Mouse (Mus musculus): ENCODE results near the gene Mgll. TPM values are rescaled to one million over a fixed set of nuclear protein-coding genes. Genes with fewer than 3 reads are reported as not detected.

The Mgll gene
- polyA plus RNA-seq, 1 experiment = 28.7 TPM

DNA sequence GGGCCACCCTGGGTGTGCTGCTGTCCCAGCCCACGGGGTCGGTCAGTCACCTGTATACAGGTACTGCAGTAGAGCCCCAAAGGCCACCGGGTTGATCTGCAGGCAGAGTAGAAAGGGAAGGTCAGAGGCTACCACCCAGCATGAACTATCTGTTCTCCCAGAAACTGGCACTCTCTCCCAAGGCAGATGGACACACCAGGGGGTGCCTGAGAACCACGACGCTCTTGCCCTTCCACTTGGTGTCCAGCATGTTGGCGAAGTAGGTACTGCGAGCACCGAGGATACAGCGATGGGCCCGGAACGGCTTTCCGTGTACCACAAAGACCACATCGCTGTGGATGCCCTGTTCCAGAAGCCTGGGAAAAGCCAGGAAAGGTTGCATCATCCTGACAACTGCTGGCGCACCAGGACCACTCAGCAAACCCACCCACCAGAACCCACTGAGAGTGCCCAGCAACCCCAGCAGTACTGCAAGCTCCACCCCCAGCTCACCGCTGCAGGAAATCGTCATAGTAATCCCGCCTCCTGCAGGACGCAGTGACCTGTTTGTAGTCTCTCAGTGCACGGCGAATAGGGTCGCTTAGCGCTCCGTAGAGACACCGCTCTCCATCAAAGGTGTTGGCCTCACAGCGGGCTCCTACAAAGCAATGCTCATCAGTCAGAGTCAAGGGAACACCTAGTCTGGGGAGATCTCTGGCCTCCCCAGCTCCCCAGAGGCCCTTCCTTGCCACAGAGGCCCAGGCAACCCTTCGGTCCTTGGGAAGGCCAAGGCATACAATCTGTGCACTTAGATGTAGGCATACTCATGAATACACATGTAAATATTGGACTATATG is 115.1 kb downstream of the Mgll start:
- H3K36me3 ChIP-seq (ENCODE audit: control insufficient read depth) = peaks cover 65% of the 10 kb centered on the region
- H3K4me1 ChIP-seq (ENCODE audit: control insufficient read depth) = peaks cover 92% of the 10 kb centered on the region
- TF ChIP-seq TAL1 (IDR thresholded peaks at IDR 0.05; ENCODE audit: low read length) = no peak
- TF ChIP-seq GATA1 (IDR thresholded peaks at IDR 0.05; ENCODE audit: low read length) = no peak
- peak overlapping the region; percentile 87 for H3K4me3 ChIP-seq (replicated peaks)
- H3K27me3 ChIP-seq (ENCODE audit: control insufficient read depth) = peaks cover 4% of the 10 kb centered on the region; the same call in 1 of the 2 replicates
- no peaks in the 10 kb centered on the region for H3K9me3 ChIP-seq (ENCODE audit: control insufficient read depth, low read length)

- peaks cover 85% of the 10 kb centered on the region for H3K4me1 ChIP-seq (ENCODE audit: control insufficient read depth)
- H3K36me3 ChIP-seq (ENCODE audit: control insufficient read depth) = peaks cover 57% of the 10 kb centered on the region
- H3K4me3 ChIP-seq (replicated peaks) = peak overlapping the region; percentile 87
- TF ChIP-seq TAL1 (IDR thresholded peaks at IDR 0.05; ENCODE audit: low read length) (no peak), GATA1 (IDR thresholded peaks at IDR 0.05; ENCODE audit: low read length) (no peak)
- peaks cover 6% of the 10 kb centered on the region for H3K27me3 ChIP-seq (ENCODE audit: control insufficient read depth)
- H3K9me3 ChIP-seq (ENCODE audit: control insufficient read depth, low read length) = no peaks in the 10 kb centered on the region
Observed at GRCm38 (mm10) chr6:88840211-88840610, 116.0 kb downstream of the Mgll start.

DNA sequence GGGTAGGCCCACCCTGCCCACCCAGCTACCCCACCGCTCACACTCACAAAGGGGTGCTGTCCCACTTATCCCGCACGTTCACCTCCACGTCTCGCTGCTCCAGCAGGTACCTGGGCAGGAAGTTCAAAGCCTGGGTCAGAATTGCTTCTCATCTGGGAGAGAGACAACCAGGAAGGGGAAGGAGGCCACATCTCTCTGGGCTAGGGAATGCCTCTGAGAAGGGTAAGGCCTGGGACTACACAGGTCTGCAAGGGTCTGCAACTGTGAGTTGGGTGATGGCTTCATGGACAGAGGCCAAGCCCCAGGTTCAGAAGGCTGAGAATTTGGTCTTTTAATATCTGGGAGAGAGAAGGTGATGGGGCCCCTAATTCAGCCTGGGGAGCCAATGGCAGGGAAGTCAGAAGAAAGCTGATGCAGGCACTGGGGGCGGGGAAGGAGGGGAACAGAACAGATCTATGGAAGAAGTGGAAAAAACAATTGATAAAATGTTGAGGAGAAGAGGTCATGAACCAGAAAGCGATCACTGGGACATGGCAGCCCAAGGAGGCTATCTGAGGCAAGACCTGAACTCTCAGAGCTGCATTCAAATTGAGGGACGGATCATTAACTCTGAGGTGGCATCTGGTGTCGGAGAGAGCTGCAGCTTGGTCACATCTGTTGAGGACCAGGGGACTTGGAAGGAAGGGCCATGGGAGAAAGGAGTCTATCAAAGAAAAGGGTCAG is 116.7 kb downstream of the Mgll start:
- Histone ChIP-seq H3K4me3 (replicated peaks) (peak overlapping the region; percentile 87), H3K27me3 (ENCODE audit: control insufficient read depth) (peaks cover 8% of the 10 kb centered on the region), H3K9me3 (ENCODE audit: control insufficient read depth, low read length) (no peaks in the 10 kb centered on the region), H3K4me1 (ENCODE audit: control insufficient read depth) (peaks cover 78% of the 10 kb centered on the region), H3K36me3 (ENCODE audit: control insufficient read depth) (peaks cover 49% of the 10 kb centered on the region)
- TF ChIP-seq TAL1 (IDR thresholded peaks at IDR 0.05; ENCODE audit: low read length) (no peak), GATA1 (IDR thresholded peaks at IDR 0.05; ENCODE audit: low read length) (no peak)

DNA sequence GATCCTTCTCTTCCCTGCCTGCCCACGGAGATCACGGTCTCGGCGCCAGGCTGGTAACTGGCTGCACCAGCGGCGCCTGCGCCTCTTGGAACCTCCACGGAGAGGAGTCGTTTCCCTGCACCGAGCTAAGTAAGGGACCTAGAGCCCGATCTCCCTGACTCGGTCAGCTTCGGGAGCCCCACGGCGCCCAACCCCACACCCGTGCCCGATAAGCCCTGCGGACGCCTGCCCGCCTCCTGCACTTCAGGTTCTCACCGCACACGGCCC is 117.2 kb downstream of the Mgll start:
- Histone ChIP-seq H3K4me1 (ENCODE audit: control insufficient read depth) (peaks cover 73% of the 10 kb centered on the region), H3K27me3 (ENCODE audit: control insufficient read depth) (peaks cover 12% of the 10 kb centered on the region), H3K9me3 (ENCODE audit: control insufficient read depth, low read length) (no peaks in the 10 kb centered on the region), H3K36me3 (ENCODE audit: control insufficient read depth) (peaks cover 44% of the 10 kb centered on the region), H3K4me3 (replicated peaks) (peak overlapping the region; percentile 87)
- TF ChIP-seq TAL1 (IDR thresholded peaks at IDR 0.05; ENCODE audit: low read length) (no peak), GATA1 (IDR thresholded peaks at IDR 0.05; ENCODE audit: low read length) (no peak)

DNA sequence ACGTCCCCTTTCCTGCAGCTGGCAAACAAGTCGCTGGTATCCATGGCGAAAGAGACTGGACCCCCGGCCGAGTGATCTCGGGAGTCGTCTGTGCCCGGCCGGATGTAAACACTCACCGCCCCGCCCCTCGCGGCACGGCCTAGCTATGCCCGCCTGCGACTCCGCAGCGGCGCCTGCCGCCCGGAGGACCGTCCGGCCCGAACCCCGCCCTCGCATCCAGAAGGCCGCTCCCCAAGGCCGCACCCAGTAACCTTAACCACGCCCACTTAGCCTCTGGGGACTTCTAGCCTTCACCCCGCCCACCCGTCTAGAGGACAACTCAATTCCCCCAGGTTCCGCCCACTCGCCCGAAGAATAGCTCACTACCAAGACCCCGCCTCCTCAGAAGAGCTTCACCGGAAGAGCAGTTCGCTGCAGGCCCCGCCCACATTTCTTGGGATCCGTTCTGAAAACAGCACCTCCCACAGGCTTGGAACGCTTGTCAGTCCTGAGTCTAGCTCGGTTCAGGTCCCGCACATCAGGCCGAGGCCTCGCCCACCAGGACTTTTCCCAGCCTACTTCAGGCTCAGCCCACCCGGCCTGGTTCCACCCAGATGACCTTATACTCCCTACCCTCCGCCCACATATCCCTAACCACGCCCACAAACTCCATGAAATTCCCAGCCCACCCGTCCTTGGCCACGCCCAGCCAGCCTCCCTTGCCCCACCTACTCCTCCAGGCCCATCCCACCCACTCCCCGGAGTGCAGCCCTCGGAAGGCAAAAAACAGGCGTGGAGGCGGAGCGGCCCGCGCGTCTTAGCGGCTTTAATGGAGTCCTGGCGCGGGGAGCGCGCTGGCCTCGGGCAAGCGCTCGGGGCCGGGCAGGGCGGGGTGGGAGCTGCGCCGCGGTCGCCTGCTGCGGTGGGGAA is 117.8 kb downstream of the Mgll start, which contains the start of gene Abtb1:
TSS of gene Abtb1 (minus strand) at position 204 of the 909 bp plus-strand sequence.
- Histone ChIP-seq H3K9me3 (ENCODE audit: control insufficient read depth, low read length) (no peaks in the 10 kb centered on the region), H3K4me1 (ENCODE audit: control insufficient read depth) (peaks cover 67% of the 10 kb centered on the region), H3K4me3 (replicated peaks) (peak within 1 kb of the TSS; percentile 87), H3K27me3 (ENCODE audit: control insufficient read depth) (peaks cover 18% of the 10 kb centered on the region), H3K36me3 (ENCODE audit: control insufficient read depth) (peaks cover 38% of the 10 kb centered on the region)
- no peak for TF ChIP-seq TAL1 (IDR thresholded peaks at IDR 0.05; ENCODE audit: low read length)
- TF ChIP-seq GATA1 (IDR thresholded peaks at IDR 0.05; ENCODE audit: low read length) = no peak

DNA sequence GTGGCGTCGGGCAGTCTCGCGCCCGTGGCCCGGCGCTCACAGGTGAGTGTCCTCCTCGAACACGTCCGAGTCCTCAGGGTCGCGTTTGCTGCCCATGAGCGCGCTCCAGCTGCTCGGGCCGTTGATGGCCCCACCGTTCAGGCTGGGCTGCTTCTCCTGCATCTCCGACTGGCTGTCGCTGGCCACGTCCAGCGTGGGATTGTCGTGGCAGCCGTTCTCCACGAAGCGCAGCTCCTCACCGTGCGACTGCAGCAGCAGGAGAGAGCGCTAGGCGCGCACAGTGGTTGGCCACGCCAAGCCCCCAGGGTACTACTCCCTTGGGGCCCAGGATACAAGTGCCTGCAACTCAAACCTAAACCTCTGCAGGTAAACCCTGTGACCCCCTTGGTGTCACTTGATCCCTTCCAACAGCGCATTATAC is 118.5 kb downstream of the Mgll start:
- Histone ChIP-seq H3K27me3 (ENCODE audit: control insufficient read depth) (peaks cover 20% of the 10 kb centered on the region), H3K9me3 (ENCODE audit: control insufficient read depth, low read length) (no peaks in the 10 kb centered on the region), H3K4me3 (replicated peaks) (peak overlapping the region; percentile 87), H3K36me3 (ENCODE audit: control insufficient read depth) (peaks cover 31% of the 10 kb centered on the region), H3K4me1 (ENCODE audit: control insufficient read depth) (peaks cover 62% of the 10 kb centered on the region)
- TF ChIP-seq GATA1 (IDR thresholded peaks at IDR 0.05; ENCODE audit: low read length) = no peak
- TF ChIP-seq TAL1 (IDR thresholded peaks at IDR 0.05; ENCODE audit: low read length) = no peak

DNA sequence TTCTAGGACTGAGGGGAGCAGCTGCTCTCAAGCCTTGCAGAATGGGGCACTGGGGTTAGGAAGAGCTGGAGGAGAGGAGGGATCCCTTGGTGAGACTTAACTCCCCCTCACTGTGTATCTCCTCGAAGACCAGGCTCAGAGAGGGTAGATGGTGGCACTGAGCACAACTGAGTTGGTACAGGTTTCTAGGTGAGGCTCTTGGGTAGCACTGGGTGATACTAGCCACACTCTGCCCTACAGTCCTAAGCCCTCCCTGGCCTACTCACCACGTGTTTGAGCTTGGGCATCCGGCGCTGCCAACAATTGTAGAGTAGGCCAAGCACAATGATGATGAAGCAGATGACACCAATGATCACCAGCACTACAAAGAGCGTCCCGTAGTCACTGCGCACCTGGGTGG is 119.0 kb downstream of the Mgll start:
- Histone ChIP-seq H3K9me3 (ENCODE audit: control insufficient read depth, low read length) (no peaks in the 10 kb centered on the region), H3K4me1 (ENCODE audit: control insufficient read depth) (peaks cover 58% of the 10 kb centered on the region), H3K36me3 (ENCODE audit: control insufficient read depth) (peaks cover 26% of the 10 kb centered on the region), H3K4me3 (replicated peaks) (peak overlapping the region; percentile 87), H3K27me3 (ENCODE audit: control insufficient read depth) (peaks cover 20% of the 10 kb centered on the region)
- TF ChIP-seq GATA1 (IDR thresholded peaks at IDR 0.05; ENCODE audit: low read length) (no peak), TAL1 (IDR thresholded peaks at IDR 0.05; ENCODE audit: low read length) (no peak)

GRCm38 (mm10) chr6:88843781-88844725 is 119.8 kb downstream of the Mgll start:
- Histone ChIP-seq H3K9me3 (ENCODE audit: control insufficient read depth, low read length) (no peaks in the 10 kb centered on the region), H3K4me1 (ENCODE audit: control insufficient read depth) (peaks cover 50% of the 10 kb centered on the region), H3K27me3 (ENCODE audit: control insufficient read depth) (peaks cover 20% of the 10 kb centered on the region), H3K36me3 (ENCODE audit: control insufficient read depth) (peaks cover 18% of the 10 kb centered on the region), H3K4me3 (replicated peaks) (no peak overlapping the region)
- TF ChIP-seq TAL1 (IDR thresholded peaks at IDR 0.05; ENCODE audit: low read length) = no peak
- TF ChIP-seq GATA1 (IDR thresholded peaks at IDR 0.05; ENCODE audit: low read length) = no peak

Measured in erythroblast, embryonic 14.5 days (primary cell).